ENCODE assay signal across 11 mouse cellular contexts in the genomic region with DNA sequence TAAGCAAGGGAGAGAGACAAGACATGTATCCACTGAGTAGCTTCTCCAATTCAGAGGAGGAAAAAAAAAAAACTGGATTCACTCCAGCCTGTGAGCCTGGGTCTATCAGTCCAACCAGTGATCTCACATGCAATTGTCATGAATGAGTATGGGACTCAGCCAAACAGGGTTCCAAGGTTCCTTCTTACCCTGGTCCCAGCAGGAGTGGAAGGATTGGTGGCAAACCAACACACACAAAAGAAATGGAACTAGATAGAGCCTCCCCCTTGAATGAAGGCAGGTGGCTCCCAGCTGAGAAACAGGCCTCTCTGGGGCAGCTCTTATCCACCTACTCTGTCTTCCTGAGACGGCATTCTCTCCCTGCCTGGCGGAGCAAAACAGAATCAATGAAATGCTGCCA. TPM values are rescaled to one million over a fixed set of nuclear protein-coding genes. Genes with fewer than 3 reads are reported as not detected.
DNase-seq lines count a peak whose midpoint lies in the region; ATAC-seq lines count a peak whose summit lies in the region.
"Had no signal": no experiment of that assay in that cellular context is flagged by ENCODE, and none has a peak within 500 bp of the region (broad histone marks: within the 10 kb centered on the region; RNA-seq: fewer than 3 reads in every experiment).

No protein-coding gene starts in this region.

- H3K27me3 ChIP-seq in heart, embryonic 13.5 days (replicated peaks): no peaks in the 10 kb centered on the region
- no peaks in the 10 kb centered on the region for H3K27me3 ChIP-seq in heart, embryonic 16.5 days (ENCODE audit: control insufficient read depth, insufficient read depth, low read length)
- no peaks in the 10 kb centered on the region for H3K27me3 ChIP-seq in midbrain, embryonic 11.5 days (ENCODE audit: control insufficient read depth, insufficient read depth, low read length)

- peak overlapping the region; percentile 99 for H3K27ac ChIP-seq in heart, embryonic 13.5 days (replicated peaks)
- H3K27ac ChIP-seq in heart, embryonic 16.5 days (ENCODE audit: low read length): peak overlapping the region; percentile 79
- peak overlapping the region; percentile 48; the same call in 1 of the 2 replicates for H3K27ac ChIP-seq in midbrain, embryonic 11.5 days (ENCODE audit: low read depth, low read length)
- H3K27ac ChIP-seq: macrophage had no signal

- H3K36me3 ChIP-seq in heart, embryonic 13.5 days: no peaks in the 10 kb centered on the region; the same call in 1 of the 2 replicates
- no peaks in the 10 kb centered on the region for H3K36me3 ChIP-seq in heart, embryonic 16.5 days (ENCODE audit: control insufficient read depth, insufficient read depth)
- H3K36me3 ChIP-seq in midbrain, embryonic 11.5 days (ENCODE audit: control insufficient read depth, insufficient read depth, low read length): no peaks in the 10 kb centered on the region

- DNase-seq in heart, adult 8-10 months (ENCODE audit: low spot score): no peak
- peak; percentile 39 for DNase-seq in adipocyte (ENCODE audit: low spot score)
- no peak for DNase-seq in midbrain, embryonic 11.5 days (ENCODE audit: low spot score, missing footprints)
- no peak for DNase-seq in cerebellum, postnatal 25 days
- DNase-seq in thymus, postnatal 10 days (ENCODE audit: low spot score in 2 of 2): no peak
- no peak for DNase-seq in ovary, adult 18-20 months (ENCODE audit: low spot score)
- DNase-seq: adrenal gland, postnatal 25 days had no signal

- no peak for ATAC-seq in heart, embryonic 13.5 days (ENCODE audit: extremely low read depth, insufficient number of reproducible peaks, low FRiP score, low TSS enrichment)
- ATAC-seq in heart, embryonic 16.5 days (replicated peaks; ENCODE audit: extremely low read depth, insufficient read depth, low FRiP score): no peak
- no peak for ATAC-seq in midbrain, embryonic 11.5 days (ENCODE audit: low FRiP score)

- H3K4me3 ChIP-seq in heart, embryonic 13.5 days: no peak overlapping the region
- H3K4me3 ChIP-seq in heart, embryonic 16.5 days (ENCODE audit: low read length): no peak overlapping the region
- no peak overlapping the region for H3K4me3 ChIP-seq in midbrain, embryonic 11.5 days (ENCODE audit: low read depth, low read length)

- H3K4me1 ChIP-seq in heart, embryonic 13.5 days: peaks cover 93% of the 10 kb centered on the region
- H3K4me1 ChIP-seq in heart, embryonic 16.5 days (ENCODE audit: control insufficient read depth, insufficient read depth, low read length): peaks cover 72% of the 10 kb centered on the region
- H3K4me1 ChIP-seq in midbrain, embryonic 11.5 days (ENCODE audit: control insufficient read depth, insufficient read depth, low read length): peaks cover 58% of the 10 kb centered on the region

- no peak overlapping the region for H3K4me2 ChIP-seq in heart, embryonic 13.5 days
- H3K4me2 ChIP-seq in heart, embryonic 16.5 days (ENCODE audit: low read depth, low read length): no peak overlapping the region
- H3K4me2 ChIP-seq in midbrain, embryonic 11.5 days: no peak overlapping the region

- H3K9me3 ChIP-seq in heart, embryonic 13.5 days: no peaks in the 10 kb centered on the region
- H3K9me3 ChIP-seq in heart, embryonic 16.5 days (replicated peaks; ENCODE audit: control insufficient read depth, low read length): no peaks in the 10 kb centered on the region
- H3K9me3 ChIP-seq in midbrain, embryonic 11.5 days (ENCODE audit: control insufficient read depth, low read length): no peaks in the 10 kb centered on the region

- 16% methylated on average over 2 of the region's 2 CpGs for WGBS in heart, embryonic 13.5 days
- WGBS in heart, embryonic 16.5 days: 20% methylated on average over 2 of the region's 2 CpGs
- WGBS in midbrain, embryonic 11.5 days: 19% methylated on average over 2 of the region's 2 CpGs

- H3K9ac ChIP-seq in heart, embryonic 13.5 days: peak overlapping the region; percentile 63; the same call in 1 of the 2 replicates
- H3K9ac ChIP-seq in heart, embryonic 16.5 days (ENCODE audit: low read length): no peak overlapping the region
- H3K9ac ChIP-seq in midbrain, embryonic 11.5 days (ENCODE audit: low read length): no peak overlapping the region

RNA-seq across cellular contexts. Expression of a gene that starts 21.5 kb away (rescaled TPM):
- 14.7 and 15.4 TPM in 2 replicates for polyA plus RNA-seq in heart, embryonic 13.5 days (2015; fragmentation: Nextera tagmentation; extraction: Ambion mirVana)
- total RNA-seq in heart, adult 8-10 months (2022): 1 to 10 TPM; 4.8 to 5.5 (median 5.1) TPM
- 7.6 and 10.2 TPM in 2 replicates for polyA plus RNA-seq in heart, embryonic 16.5 days (2015; fragmentation: Nextera tagmentation; extraction: Ambion mirVana)
- polyA plus RNA-seq in midbrain, embryonic 11.5 days (2014; fragmentation: Nextera tagmentation; extraction: Ambion mirVana): 6.4 and 7.4 TPM in 2 replicates
- total RNA-seq: CH12.LX had no signal
- polyA plus RNA-seq: macrophage had no signal

Comparison
In these comparisons a context has a peak if more than half of its experiments do, and no peak if none do; other contexts are left out.
1. H3K27ac ChIP-seq: peak in every context shown above with its lines; median percentile 99 in heart, embryonic 13.5 days; 79 in heart, embryonic 16.5 days; 48 in midbrain, embryonic 11.5 days.